16 mouse cellular contexts compared by ENCODE assay signal in genomic region chr2:173047471-173047870, GRCm38 (mm10). TPM values are rescaled to one million over a fixed set of nuclear protein-coding genes. Genes with fewer than 3 reads are reported as not detected.
A peak's percentile ranks its signal among the peaks of the same experiment; 100 is the strongest.
DNase-seq lines count a peak whose midpoint lies in the region; ATAC-seq and TF ChIP-seq lines count a peak whose summit lies in the region.
"Had no signal": no experiment of that assay in that cellular context is flagged by ENCODE, and none has a peak within 500 bp of the region (broad histone marks: within the 10 kb centered on the region; RNA-seq: fewer than 3 reads in every experiment).

No protein-coding gene starts in this region.

- TF ChIP-seq POLR2A in heart, adult 2 months (IDR thresholded peaks at IDR 0.05; ENCODE audit: insufficient read depth, low read depth, low read length), result no peak

- no peak for DNase-seq in heart, adult 2 months
- DNase-seq in thymus, postnatal 4 days, result peak; percentile 29
- no peak for DNase-seq in thymus, postnatal 0 days (ENCODE audit: low spot score)
- peak; percentile 45 to 78 for DNase-seq in kidney, postnatal 25 days
- DNase-seq in left cerebral cortex, postnatal 25 days (ENCODE audit: low spot score in 2 of 2), result no peak
- no peak for DNase-seq in urinary bladder, adult 2 months (ENCODE audit: low spot score)
- DNase-seq in urinary bladder, adult 18-20 months (ENCODE audit: low spot score in 2 of 2), result no peak
- DNase-seq: cerebellum, adult 18-20 months; embryo, embryonic 11 days; heart, postnatal 4 days; right cerebral cortex, postnatal 25 days had no signal

- H3K27ac ChIP-seq in heart, embryonic 11.5 days (ENCODE audit: low read depth, low read length), result peak overlapping the region; percentile 67; the same call in 1 of the 2 replicates
- H3K27ac ChIP-seq in heart, adult 2 months, result no peak overlapping the region
- H3K27ac ChIP-seq: lung, embryonic 15.5 days; midbrain, embryonic 12.5 days had no signal

- peaks cover 56% of the 10 kb centered on the region for H3K4me1 ChIP-seq in heart, embryonic 11.5 days (ENCODE audit: control insufficient read depth, insufficient read depth, low read length)
- peaks cover 14% of the 10 kb centered on the region for H3K4me1 ChIP-seq in heart, adult 2 months (ENCODE audit: control insufficient read depth, insufficient read depth, low read length)

- TF ChIP-seq CTCF in heart, adult 2 months (IDR thresholded peaks at IDR 0.05), result no peak

- no peak for ATAC-seq in heart, embryonic 11.5 days (replicated peaks; ENCODE audit: insufficient number of reproducible peaks, low FRiP score, low TSS enrichment)
- ATAC-seq: intestine, embryonic 15.5 days had no signal

- no peaks in the 10 kb centered on the region for H3K27me3 ChIP-seq in heart, embryonic 11.5 days (ENCODE audit: control insufficient read depth, insufficient read depth, low read length)
- H3K27me3 ChIP-seq in heart, adult 2 months (ENCODE audit: control insufficient read depth, insufficient read depth, low read length), result no peaks in the 10 kb centered on the region
- H3K27me3 ChIP-seq: intestine, embryonic 15.5 days; lung, embryonic 15.5 days; stomach, embryonic 15.5 days had no signal

- no peak overlapping the region for H3K4me3 ChIP-seq in heart, embryonic 11.5 days (ENCODE audit: low read depth, low read length)
- H3K4me3 ChIP-seq in heart, adult 2 months, result no peak overlapping the region
- H3K4me3 ChIP-seq: intestine, embryonic 15.5 days; lung, embryonic 15.5 days; midbrain, embryonic 12.5 days; stomach, embryonic 15.5 days had no signal

- no peaks in the 10 kb centered on the region for H3K79me2 ChIP-seq in heart, adult 2 months (replicated peaks; ENCODE audit: control insufficient read depth, insufficient read depth, low read length)

- H3K9ac ChIP-seq in heart, embryonic 11.5 days (ENCODE audit: low read depth, low read length), result no peak overlapping the region
- H3K9ac ChIP-seq in heart, adult 2 months (ENCODE audit: low read depth, low read length), result no peak overlapping the region
- H3K9ac ChIP-seq: intestine, embryonic 15.5 days; lung, embryonic 15.5 days; midbrain, embryonic 12.5 days; stomach, embryonic 15.5 days had no signal

- no peak overlapping the region for H3K4me2 ChIP-seq in heart, embryonic 11.5 days
- H3K4me2 ChIP-seq: intestine, embryonic 15.5 days; lung, embryonic 15.5 days; midbrain, embryonic 12.5 days; stomach, embryonic 15.5 days had no signal

- WGBS in heart, embryonic 11.5 days (ENCODE audit: insufficient replicate concordance), result 69% methylated on average over 5 of the region's 5 CpGs
- 84% methylated on average over 5 of the region's 5 CpGs for WGBS in heart, adult 2 months

- H3K9me3 ChIP-seq in heart, embryonic 11.5 days (replicated peaks; ENCODE audit: control insufficient read depth, low read length), result no peaks in the 10 kb centered on the region
- H3K9me3 ChIP-seq: intestine, embryonic 15.5 days; lung, embryonic 15.5 days; midbrain, embryonic 12.5 days; stomach, embryonic 15.5 days had no signal

- H3K36me3 ChIP-seq in heart, embryonic 11.5 days (ENCODE audit: control insufficient read depth, insufficient read depth, low read length), result no peaks in the 10 kb centered on the region
- H3K36me3 ChIP-seq in heart, adult 2 months (ENCODE audit: control insufficient read depth, insufficient read depth, low read length), result no peaks in the 10 kb centered on the region
- H3K36me3 ChIP-seq: intestine, embryonic 15.5 days; lung, embryonic 15.5 days; midbrain, embryonic 12.5 days; stomach, embryonic 15.5 days had no signal

- intact Hi-C loops in heart, adult 2 months (cut with DNase I), result no loop called here
- intact Hi-C loops in left cerebral cortex, postnatal 25 days (cut with DNase I), result no loop called here

- no peak for TF ChIP-seq EP300 in heart, adult 2 months (IDR thresholded peaks at IDR 0.05; ENCODE audit: insufficient read depth, low read depth, low read length)

RNA-seq across cellular contexts. Expression of gene Rbm38, which starts 27.2 kb away (rescaled TPM):
- 161 and 169 TPM in 2 replicates for polyA plus RNA-seq in heart, embryonic 11.5 days (2014; fragmentation: Nextera tagmentation; extraction: Ambion mirVana)
- total RNA-seq in heart, adult 2 months (2021), result 100 to 1,000 TPM; 173 to 203 TPM
- polyA plus RNA-seq in heart, adult 2 months (2012; rRNA removed), result 342 and 529 TPM in 2 replicates
- polyA plus RNA-seq in thymus, postnatal 0 days (2015; fragmentation: Nextera tagmentation; extraction: Ambion mirVana), result 144 and 151 TPM in 2 replicates
- total RNA-seq in left cerebral cortex, postnatal 25 days (2021), result 1 to 10 TPM; 2.2 to 3.4 TPM
- 72.9 and 109 TPM in 2 replicates for polyA plus RNA-seq in urinary bladder, adult 2 months (2012; rRNA removed)

RNA-seq across cellular contexts. Expression of gene Rae1, which starts 47.6 kb away (rescaled TPM):
- 114 and 118 TPM in 2 replicates for polyA plus RNA-seq in heart, embryonic 11.5 days (2014; fragmentation: Nextera tagmentation; extraction: Ambion mirVana)
- 10 to 100 TPM; 22.8 to 23.0 TPM for total RNA-seq in heart, adult 2 months (2021)
- polyA plus RNA-seq in heart, adult 2 months (2012; rRNA removed), result 27.8 and 44.8 TPM in 2 replicates
- polyA plus RNA-seq in thymus, postnatal 0 days (2015; fragmentation: Nextera tagmentation; extraction: Ambion mirVana), result 138 and 142 TPM in 2 replicates
- 10 to 100 TPM; 54.5 to 54.8 TPM for total RNA-seq in left cerebral cortex, postnatal 25 days (2021)
- polyA plus RNA-seq in urinary bladder, adult 2 months (2012; rRNA removed), result 51.7 and 64.4 TPM in 2 replicates

Comparison
In these comparisons a context has a peak if more than half of its experiments do, and no peak if none do; other contexts are left out.
1. DNase-seq: peak in thymus, postnatal 4 days (single experiment) and kidney, postnatal 25 days (2 of 2); none in heart, adult 2 months (0 of 2), thymus, postnatal 0 days (single experiment), left cerebral cortex, postnatal 25 days (0 of 2), urinary bladder, adult 2 months (single experiment) and urinary bladder, adult 18-20 months (0 of 2).